Mouse (Mus musculus): Measurements from ENCODE around the gene Dnah7c. TPM values are rescaled to one million over a fixed set of nuclear protein-coding genes. Genes with fewer than 3 reads are reported as not detected.
"Not testable (repeated sequence)": the region's sequence is repeated elsewhere in the genome, so short reads cannot be mapped to it uniquely, and the experiment has no call there.

The Dnah7c gene
- polyA plus RNA-seq, 1 experiment from 2014 or later: 0.15 TPM

DNA sequence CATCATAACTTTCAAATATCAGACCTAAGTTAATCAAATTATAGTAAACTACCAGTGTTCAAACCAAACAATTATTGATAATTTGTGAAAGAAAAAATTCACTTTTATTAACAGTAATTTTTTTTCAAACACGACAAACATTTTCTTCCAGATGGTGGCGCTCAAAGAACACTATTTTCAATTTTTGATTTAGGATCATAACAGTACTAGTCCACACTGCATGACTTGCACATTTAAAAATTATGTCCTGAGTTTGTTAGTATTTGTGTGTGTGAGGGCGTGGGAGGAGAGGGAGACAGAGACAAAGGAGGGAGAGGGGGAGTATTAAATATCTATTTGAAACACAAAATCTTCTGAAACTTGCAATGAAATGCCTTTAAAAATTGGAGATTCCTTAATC is 155.0 kb downstream of the Dnah7c start:
- ATAC-seq (replicated peaks): no peak; the same call in 1 of the 2 replicates
- Histone ChIP-seq H3K4me1 (no peaks in the 10 kb centered on the region), H3K4me3 (no peak overlapping the region), H3K9me3 (no peaks in the 10 kb centered on the region), H3K4me2 (replicated peaks) (no peak overlapping the region), H3K27ac (replicated peaks) (no peak overlapping the region), H3K27me3 (no peaks in the 10 kb centered on the region), H3K9ac (replicated peaks) (no peak overlapping the region), H3K36me3 (no peaks in the 10 kb centered on the region)
- WGBS: 27% methylated on average over 3 of the region's 3 CpGs

DNA sequence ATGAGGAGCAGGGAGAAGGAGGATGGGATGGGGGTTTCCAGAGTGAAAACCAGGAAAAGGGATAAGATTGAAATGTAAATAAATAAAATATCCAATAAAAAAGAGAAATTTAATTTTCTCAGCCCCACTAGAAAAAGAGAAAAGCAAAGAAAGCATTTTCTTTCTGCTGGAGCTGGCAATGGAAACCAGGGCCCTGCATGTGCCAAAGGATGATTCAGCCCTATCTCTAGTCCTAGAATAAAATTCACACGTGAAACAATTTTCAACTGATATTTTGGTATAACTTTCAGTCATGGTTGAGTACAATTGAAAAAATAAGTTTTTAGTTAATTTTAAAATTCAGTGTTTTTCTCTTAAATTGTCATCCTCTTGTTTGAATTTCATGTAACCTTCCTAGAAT is 168.4 kb downstream of the Dnah7c start:
- not testable (repeated sequence) for ATAC-seq (replicated peaks)

DNA sequence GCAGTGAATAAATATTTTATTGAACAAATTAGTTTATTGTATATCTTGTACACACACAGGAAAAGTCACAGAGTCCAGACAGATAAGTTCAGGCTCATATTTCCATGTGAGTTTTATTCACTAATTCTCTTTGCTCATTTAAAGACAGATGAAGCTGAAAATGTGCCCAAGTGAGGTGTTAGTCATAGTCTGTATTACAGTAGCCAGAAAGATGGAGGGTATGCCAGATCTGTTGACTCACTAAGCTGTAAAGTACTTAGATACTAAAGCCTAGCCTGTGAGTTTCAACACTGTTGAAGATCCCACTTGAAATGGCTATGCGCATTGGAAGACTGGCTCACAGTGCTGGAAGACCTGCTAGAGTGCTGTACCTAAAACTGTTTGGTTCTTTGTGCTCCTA is 171.0 kb downstream of the Dnah7c start:
- not testable (repeated sequence) for H3K36me3 ChIP-seq; ATAC-seq (replicated peaks); H3K4me2 ChIP-seq (replicated peaks); H3K9me3 ChIP-seq; H3K27ac ChIP-seq (replicated peaks); H3K4me3 ChIP-seq; H3K9ac ChIP-seq (replicated peaks); H3K4me1 ChIP-seq; H3K27me3 ChIP-seq
- 80% methylated on average over 1 of the region's 1 CpGs for WGBS

More for the DNA sequence above, 168.4 kb downstream of the Dnah7c start:
- 82% methylated on average over 1 of the region's 1 CpGs for WGBS
- H3K4me1 ChIP-seq; H3K27me3 ChIP-seq; H3K9ac ChIP-seq (replicated peaks); H3K27ac ChIP-seq (replicated peaks); H3K4me3 ChIP-seq; H3K36me3 ChIP-seq; H3K9me3 ChIP-seq; H3K4me2 ChIP-seq (replicated peaks): not testable (repeated sequence)

DNA sequence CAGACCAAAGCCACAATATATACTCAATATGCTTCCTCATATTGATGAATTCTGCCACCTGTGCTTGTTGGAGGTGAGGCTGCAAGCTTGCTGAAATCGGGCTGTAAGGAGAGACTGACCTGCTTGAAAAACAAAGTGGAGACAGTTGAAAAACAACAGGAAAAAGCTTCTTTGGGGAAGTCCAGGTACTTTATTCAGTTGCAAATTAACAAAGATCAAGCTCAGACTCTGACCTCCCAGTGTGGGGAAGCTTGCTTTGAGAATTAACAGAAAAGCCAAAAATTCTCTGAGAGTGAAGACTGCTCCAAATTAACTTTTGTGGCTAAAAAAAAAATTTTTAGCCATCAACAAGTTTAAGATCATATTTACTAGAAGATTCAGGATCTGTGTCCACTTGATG is 194.9 kb downstream of the Dnah7c start:
- Histone ChIP-seq H3K4me1 (no peaks in the 10 kb centered on the region), H3K4me3 (no peak overlapping the region), H3K27me3 (no peaks in the 10 kb centered on the region), H3K27ac (replicated peaks) (no peak overlapping the region), H3K9ac (replicated peaks) (no peak overlapping the region), H3K4me2 (replicated peaks) (no peak overlapping the region), H3K36me3 (no peaks in the 10 kb centered on the region), H3K9me3 (no peaks in the 10 kb centered on the region)
- WGBS: 89% methylated on average over 1 of the region's 1 CpGs
- ATAC-seq (replicated peaks): no peak

DNA sequence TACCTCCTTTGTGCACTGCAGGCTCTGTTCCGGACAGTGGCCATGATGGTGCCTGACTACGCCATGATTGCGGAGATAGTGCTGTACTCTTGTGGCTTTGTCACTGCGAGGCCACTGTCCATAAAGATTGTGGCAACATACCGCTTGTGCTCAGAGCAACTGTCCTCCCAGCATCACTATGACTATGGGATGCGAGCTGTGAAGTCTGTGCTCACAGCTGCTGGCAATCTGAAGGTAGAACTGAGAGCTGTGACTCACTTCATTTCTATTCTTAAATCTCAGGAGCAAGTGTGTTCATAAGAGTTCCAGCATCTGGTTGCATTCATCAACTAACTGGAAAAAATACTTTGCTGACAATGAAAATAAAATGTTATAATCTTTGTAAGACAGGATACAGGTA is 200.5 kb downstream of the Dnah7c start:
- not testable (repeated sequence) for H3K9me3 ChIP-seq; H3K9ac ChIP-seq (replicated peaks); ATAC-seq (replicated peaks); H3K36me3 ChIP-seq; H3K4me1 ChIP-seq; H3K4me3 ChIP-seq; H3K27me3 ChIP-seq; H3K4me2 ChIP-seq (replicated peaks); H3K27ac ChIP-seq (replicated peaks)
- 99% methylated on average over 6 of the region's 6 CpGs for WGBS

DNA sequence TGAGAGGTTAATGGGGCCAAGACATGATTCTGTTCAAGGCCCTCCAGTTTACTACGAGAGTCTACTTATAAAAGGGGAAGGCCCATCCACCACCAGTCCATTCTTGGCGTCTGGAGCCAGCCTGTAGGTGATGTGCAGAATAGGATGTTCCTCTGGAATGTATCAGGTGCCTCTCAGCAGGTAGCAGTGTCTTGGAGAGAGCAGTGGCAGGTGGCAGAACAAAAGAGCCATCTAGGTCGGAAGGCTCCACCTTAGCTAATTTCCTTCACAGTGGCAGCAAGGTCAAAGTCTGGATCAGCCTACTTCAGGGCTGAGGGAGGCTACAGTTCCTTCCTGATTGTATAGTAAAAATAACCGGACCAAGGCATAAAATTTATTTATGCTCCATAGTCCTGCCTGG is 224.4 kb downstream of the Dnah7c start:
- H3K27me3 ChIP-seq; ATAC-seq (replicated peaks); H3K4me2 ChIP-seq (replicated peaks); H3K27ac ChIP-seq (replicated peaks); H3K4me3 ChIP-seq; H3K9ac ChIP-seq (replicated peaks); H3K36me3 ChIP-seq; H3K4me1 ChIP-seq; H3K9me3 ChIP-seq: not testable (repeated sequence)
- WGBS: 92% methylated on average over 4 of the region's 4 CpGs

DNA sequence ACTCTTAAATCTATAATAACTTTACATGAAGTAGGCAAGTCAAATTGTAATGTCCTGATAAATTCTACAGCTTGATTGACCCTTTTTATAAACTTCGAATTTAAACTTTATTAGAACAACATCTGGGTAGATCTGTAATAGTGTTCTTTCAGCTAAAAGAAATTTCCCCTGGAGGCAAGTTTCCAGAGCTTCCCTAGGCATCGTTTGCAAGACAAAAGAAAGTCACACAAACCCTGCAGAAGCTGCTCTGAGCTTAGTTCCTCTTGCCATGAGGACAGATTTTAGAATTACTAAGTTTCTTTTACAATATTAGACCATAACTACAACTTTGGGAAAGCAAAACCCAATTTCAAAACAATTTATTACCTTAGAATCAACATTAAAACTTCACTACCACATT is 227.3 kb downstream of the Dnah7c start:
- ATAC-seq (replicated peaks); H3K4me1 ChIP-seq; H3K4me2 ChIP-seq (replicated peaks); H3K27ac ChIP-seq (replicated peaks); H3K9me3 ChIP-seq; H3K27me3 ChIP-seq; H3K36me3 ChIP-seq; H3K4me3 ChIP-seq; H3K9ac ChIP-seq (replicated peaks): not testable (repeated sequence)
- WGBS: 37% methylated on average over 2 of the region's 2 CpGs

DNA sequence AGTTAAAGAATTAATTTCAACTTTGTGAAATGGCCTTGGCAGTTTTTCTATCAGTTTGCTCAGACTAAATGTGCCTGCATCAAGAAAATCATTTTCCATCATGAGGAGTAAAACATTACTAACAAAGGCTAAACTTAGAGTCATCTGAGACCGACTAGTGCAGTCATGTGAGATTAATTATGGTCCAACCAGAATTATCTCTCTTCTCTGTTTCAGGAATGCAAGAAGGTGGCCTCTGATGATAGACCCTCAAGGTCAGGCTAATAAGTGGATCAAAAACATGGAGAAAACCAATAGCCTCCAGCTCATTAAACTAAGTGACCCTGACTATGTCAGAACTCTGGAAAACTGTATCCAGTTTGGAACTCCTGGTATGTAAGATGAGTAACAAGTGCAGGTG is 299.4 kb downstream of the Dnah7c start:
- not testable (repeated sequence) for H3K36me3 ChIP-seq; H3K27ac ChIP-seq (replicated peaks); H3K27me3 ChIP-seq; H3K9me3 ChIP-seq; H3K4me3 ChIP-seq; ATAC-seq (replicated peaks); H3K4me2 ChIP-seq (replicated peaks); H3K4me1 ChIP-seq; H3K9ac ChIP-seq (replicated peaks)
- 90% methylated on average over 1 of the region's 1 CpGs for WGBS

DNA sequence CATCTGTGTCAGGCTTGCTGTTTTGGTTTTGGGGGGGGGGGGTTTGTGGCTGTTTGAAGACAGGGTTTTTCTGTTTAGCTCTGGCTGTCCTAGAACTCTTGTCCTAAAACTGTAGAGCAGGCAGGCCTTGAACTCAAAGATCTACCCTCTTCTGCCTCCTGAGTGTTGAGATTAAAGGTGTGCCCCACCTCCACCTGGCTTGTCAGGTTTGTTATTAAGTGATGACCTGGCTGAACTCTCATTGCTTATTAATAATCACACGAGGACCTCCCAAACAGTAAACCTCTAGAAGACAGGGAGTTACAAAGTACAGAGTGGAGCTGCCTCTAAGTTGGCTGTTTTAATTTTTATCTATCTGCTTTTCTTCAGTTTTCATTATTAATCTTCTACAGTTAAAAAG is 299.9 kb downstream of the Dnah7c start:
- no peaks in the 10 kb centered on the region for H3K4me1 ChIP-seq
- no peaks in the 10 kb centered on the region for H3K36me3 ChIP-seq
- no peaks in the 10 kb centered on the region for H3K9me3 ChIP-seq
- 80% methylated on average over 1 of the region's 1 CpGs for WGBS
- no peak overlapping the region for H3K9ac ChIP-seq (replicated peaks)
- ATAC-seq (replicated peaks): no peak; the same call in 1 of the 2 replicates
- no peak overlapping the region for H3K4me3 ChIP-seq
- H3K4me2 ChIP-seq (replicated peaks): no peak overlapping the region
- no peak overlapping the region for H3K27ac ChIP-seq (replicated peaks)
- no peaks in the 10 kb centered on the region for H3K27me3 ChIP-seq

DNA sequence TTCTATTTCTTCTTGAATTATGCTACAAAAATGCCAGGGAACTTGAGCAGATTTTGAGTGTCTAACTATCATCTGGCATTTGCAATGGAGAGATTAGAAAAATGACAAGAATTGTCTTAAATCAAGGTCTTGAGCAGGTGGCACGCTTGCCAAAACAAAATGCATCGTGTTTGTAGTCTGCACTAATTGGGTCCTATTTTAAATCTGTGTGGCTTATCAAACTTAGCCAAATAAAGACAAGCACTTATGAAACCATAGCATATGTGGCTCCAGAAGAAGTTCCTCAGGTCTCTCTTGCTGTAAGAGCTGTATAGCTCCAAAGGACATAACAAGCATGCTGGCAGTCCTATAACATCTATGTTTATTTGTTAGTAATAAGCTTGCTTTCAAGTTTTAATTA is 300.3 kb downstream of the Dnah7c start:
- not testable (repeated sequence) for H3K9me3 ChIP-seq; H3K4me1 ChIP-seq; H3K36me3 ChIP-seq; H3K27me3 ChIP-seq; H3K9ac ChIP-seq (replicated peaks); H3K27ac ChIP-seq (replicated peaks); H3K4me3 ChIP-seq; H3K4me2 ChIP-seq (replicated peaks)
- peak; percentile 32; the same call in 1 of the 2 replicates for ATAC-seq (replicated peaks)
- 71% methylated on average over 2 of the region's 2 CpGs for WGBS

DNA sequence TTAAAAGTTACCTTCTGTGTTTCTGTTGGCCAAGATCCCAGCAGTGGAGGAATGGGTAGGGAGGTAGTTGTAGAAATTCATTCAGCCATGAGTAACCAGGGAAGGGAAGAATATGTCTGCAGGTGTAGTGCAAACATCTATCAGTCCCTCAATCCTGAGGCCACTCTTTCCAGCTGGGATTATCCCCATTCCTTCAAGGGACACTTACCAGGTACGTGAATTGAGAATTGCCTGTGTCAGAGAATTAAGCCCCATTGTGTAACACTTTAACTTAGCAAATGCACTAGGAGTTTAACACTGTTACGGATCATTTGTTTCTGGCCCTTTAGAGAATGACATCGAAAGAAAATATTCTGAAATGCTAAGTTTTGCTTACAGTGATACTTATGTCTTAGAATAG is 304.3 kb downstream of the Dnah7c start:
- H3K27me3 ChIP-seq; H3K36me3 ChIP-seq; H3K4me1 ChIP-seq; H3K9me3 ChIP-seq; H3K4me3 ChIP-seq; H3K4me2 ChIP-seq (replicated peaks); H3K27ac ChIP-seq (replicated peaks); ATAC-seq (replicated peaks); H3K9ac ChIP-seq (replicated peaks): not testable (repeated sequence)
- 90% methylated on average over 3 of the region's 3 CpGs for WGBS

DNA sequence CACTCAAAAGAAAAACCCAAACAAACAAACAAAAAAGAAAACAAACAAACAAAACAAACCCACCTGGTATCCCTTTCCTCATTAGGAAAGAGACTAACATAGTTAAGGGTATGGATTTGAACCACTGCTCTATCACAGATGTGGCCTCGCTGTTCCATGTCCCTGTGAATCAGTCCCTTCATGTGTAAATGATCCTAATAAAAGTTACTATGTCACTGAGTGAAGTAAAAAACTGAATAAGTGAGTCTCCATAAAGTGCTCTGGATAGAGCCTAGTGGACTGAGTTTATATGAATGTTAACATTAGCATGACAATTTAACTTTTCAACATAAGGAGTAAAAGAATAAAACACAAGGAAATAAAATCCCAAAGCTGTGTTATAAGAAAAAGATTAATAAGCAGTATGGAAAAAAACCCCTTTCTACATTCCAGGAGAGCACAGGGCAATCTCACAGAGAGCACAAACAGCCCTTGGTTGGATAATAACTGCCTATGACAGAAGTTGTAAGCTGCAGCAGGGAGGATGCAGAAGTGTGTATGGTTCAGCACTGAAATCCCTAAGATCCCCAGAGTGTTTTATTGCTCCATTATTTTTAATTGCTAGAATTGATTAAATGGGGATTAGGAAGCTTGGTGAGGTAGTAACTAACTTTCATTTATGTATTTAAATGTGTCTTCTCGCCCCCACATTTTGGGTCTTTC is 308.2 kb downstream of the Dnah7c start:
- ATAC-seq (replicated peaks); H3K4me1 ChIP-seq; H3K4me2 ChIP-seq (replicated peaks); H3K36me3 ChIP-seq; H3K27me3 ChIP-seq; H3K9me3 ChIP-seq; H3K4me3 ChIP-seq; H3K9ac ChIP-seq (replicated peaks): not testable (repeated sequence)
- WGBS: 44% methylated on average over 2 of the region's 2 CpGs
- 0 out of 2 replicates have a peak overlapping the region, but pooled peaks have one; percentile 40 for H3K27ac ChIP-seq (replicated peaks)

DNA sequence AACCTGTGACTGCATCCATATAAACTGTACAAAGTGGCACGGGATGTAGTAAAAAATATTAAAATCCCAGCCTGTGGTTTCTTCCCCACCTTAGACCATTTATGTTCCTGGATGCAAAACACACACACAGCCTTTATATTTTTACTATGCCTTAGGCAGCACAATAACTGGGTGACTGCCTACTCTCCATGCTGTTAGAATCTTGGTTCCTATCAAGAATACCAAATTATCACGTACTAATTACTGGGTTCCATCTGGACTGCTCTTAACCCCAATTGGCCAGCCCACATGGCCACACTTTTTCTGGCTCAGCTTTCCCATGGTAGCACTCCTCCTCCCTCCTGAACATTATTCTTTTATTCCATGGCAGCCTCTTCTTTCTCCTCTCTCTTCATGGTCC is 309.1 kb downstream of the Dnah7c start:
- peak; percentile 91 for ATAC-seq (replicated peaks)
- not testable (repeated sequence) for H3K4me2 ChIP-seq (replicated peaks); H3K27me3 ChIP-seq; H3K36me3 ChIP-seq; H3K4me1 ChIP-seq; H3K4me3 ChIP-seq; H3K9ac ChIP-seq (replicated peaks); H3K9me3 ChIP-seq
- 23% methylated on average over 2 of the region's 2 CpGs for WGBS
- H3K27ac ChIP-seq (replicated peaks): 0 out of 2 replicates have a peak overlapping the region, but pooled peaks have one; percentile 40
